Mouse (Mus musculus) MEL (cell line): ENCODE measurements around the gene Abca17. TPM values are rescaled to one million over a fixed set of nuclear protein-coding genes. Genes with fewer than 3 reads are reported as not detected.
A peak's percentile ranks its signal among the peaks of the same experiment; 100 is the strongest.

ENCODE experiments used
- DNase-seq: peaks from one replicate; pipeline ENCODE4 v3.0.0; 2011; ENCODE audit warnings: low read depth, low spot score
- H3K27ac ChIP-seq: 2 replicates; pipeline ENCODE4 v1.5.1; 2012; ENCODE audit warnings: low read depth, mild to moderate bottlenecking, control low read depth, low read length, moderate library complexity; ENCODE audit not compliant: control insufficient read depth
- H3K27me3 ChIP-seq, 2 experiments: fragments of 150-350 bp in 1 of 2; sonication (generic) in 1 of 2; 2 replicates each; pipeline ENCODE4 v1.6.1; 2012; ENCODE audit warnings: low read length in 2 of 2, mild to moderate bottlenecking in 2 of 2, improper control_type of control experiment in 1 of 2, moderate library complexity in 1 of 2; ENCODE audit not compliant: insufficient read depth in 2 of 2, control insufficient read depth in 1 of 2
- H3K36me3 ChIP-seq, 2 experiments: 2 replicates each; pipeline ENCODE4 v1.6.1; 2012 to 2014; ENCODE audit warnings: low read length in 2 of 2, improper control_type of control experiment in 1 of 2, inconsistent platforms in 1 of 2, mild to moderate bottlenecking in 1 of 2; ENCODE audit not compliant: insufficient read depth in 2 of 2, control insufficient read depth in 1 of 2
- H3K4me1 ChIP-seq, 2 experiments: fragments of 150-350 bp in 1 of 2; sonication (generic) in 1 of 2; 2 replicates each; pipeline ENCODE4 v1.6.1; 2012; ENCODE audit warnings: low read length in 2 of 2, improper control_type of control experiment in 1 of 2, mild to moderate bottlenecking in 1 of 2; ENCODE audit not compliant: insufficient read depth in 2 of 2, control insufficient read depth in 1 of 2
- H3K4me3 ChIP-seq, 2 experiments: fragments of 150-350 bp in 1 of 2; sonication (generic) in 1 of 2; 2 replicates each; pipeline ENCODE4 v1.5.1; 2012; ENCODE audit warnings: low read depth in 2 of 2, low read length in 2 of 2, mild to moderate bottlenecking in 2 of 2, moderate library complexity in 2 of 2, control low read depth in 1 of 2, improper control_type of control experiment in 1 of 2; ENCODE audit not compliant: control insufficient read depth in 1 of 2, insufficient read depth in 1 of 2
- H3K79me2 ChIP-seq: 2 replicates; pipeline ENCODE4 v1.6.1; 2012; ENCODE audit warnings: mild to moderate bottlenecking, low read length, moderate library complexity; ENCODE audit not compliant: control insufficient read depth, poor library complexity, insufficient read depth
- H3K9ac ChIP-seq: 2 replicates; pipeline ENCODE4 v1.6.1; 2012; ENCODE audit warnings: low read depth, mild to moderate bottlenecking, control low read depth, low read length, moderate library complexity; ENCODE audit not compliant: control insufficient read depth, poor library complexity, severe bottlenecking
- H3K9me3 ChIP-seq: fragments of 150-350 bp; sonication (generic); replicated peaks from 2 replicates; pipeline ENCODE4 v1.6.1; 2012; ENCODE audit warnings: mild to moderate bottlenecking, low read length, improper control_type of control experiment, moderate library complexity; ENCODE audit not compliant: insufficient read depth
- CHD1 ChIP-seq: IDR thresholded peaks from 2 replicates; pipeline ENCODE4 v1.6.1; 2012; ENCODE audit warnings: low read depth, mild to moderate bottlenecking, inconsistent platforms, low read length, improper control_type of control experiment
- CTCF ChIP-seq, 3 experiments: IDR thresholded peaks in 2 of 3; conservative IDR thresholded peaks in 1 of 3; 2 replicates each; pipeline ENCODE4 v1.5.1; 2011 to 2012; ENCODE audit warnings: low read length in 3 of 3, low read depth in 2 of 3, mild to moderate bottlenecking in 2 of 3, improper control_type of control experiment in 1 of 3, inconsistent platforms in 1 of 3, mixed read lengths in 1 of 3, moderate library complexity in 1 of 3; ENCODE audit not compliant: control insufficient read depth in 1 of 3, insufficient read depth in 1 of 3, poor library complexity in 1 of 3, severe bottlenecking in 1 of 3
- ELF1 ChIP-seq: IDR thresholded peaks from 2 replicates; pipeline ENCODE4 v1.6.1; 2014; ENCODE audit warnings: low read depth, mild to moderate bottlenecking, inconsistent platforms, low read length, improper control_type of control experiment, moderate library complexity
- EP300 ChIP-seq, 2 experiments: IDR thresholded peaks; 2 replicates each; pipeline ENCODE4 v1.6.1; 2011; ENCODE audit warnings: improper control_type of control experiment in 2 of 2, low read length in 2 of 2, low read depth in 1 of 2, mild to moderate bottlenecking in 1 of 2
- HCFC1 ChIP-seq: IDR thresholded peaks from 2 replicates; pipeline ENCODE4 v1.6.1; 2012; ENCODE audit warnings: low read depth, mild to moderate bottlenecking, inconsistent platforms, low read length, improper control_type of control experiment, moderate library complexity
- KAT2A ChIP-seq: conservative IDR thresholded peaks from 2 replicates; pipeline ENCODE4 v1.6.1; 2012; ENCODE audit warnings: low read depth, low read length, improper control_type of control experiment, inconsistent platforms
- MAZ ChIP-seq: IDR thresholded peaks from 2 replicates; pipeline ENCODE4 v1.6.1; 2012; ENCODE audit warnings: low read depth, mild to moderate bottlenecking, inconsistent platforms, low read length, improper control_type of control experiment
- MXI1 ChIP-seq: IDR thresholded peaks from 2 replicates; pipeline ENCODE4 v1.6.1; 2011; ENCODE audit warnings: mild to moderate bottlenecking, low read depth, low read length, improper control_type of control experiment
- MYB ChIP-seq: IDR thresholded peaks from 2 replicates; pipeline ENCODE4 v1.6.1; 2011; ENCODE audit warnings: mild to moderate bottlenecking, low read depth, low read length, improper control_type of control experiment
- MYC ChIP-seq: IDR thresholded peaks from 2 replicates; pipeline ENCODE4 v1.6.1; 2011; ENCODE audit warnings: low read depth, mild to moderate bottlenecking, low read length, improper control_type of control experiment, moderate library complexity
- POLR2A ChIP-seq, 2 experiments: IDR thresholded peaks; 2 replicates each; pipeline ENCODE4 v1.6.1; 2011 to 2012; ENCODE audit warnings: low read length in 2 of 2, mild to moderate bottlenecking in 2 of 2, control low read depth in 1 of 2, improper control_type of control experiment in 1 of 2, low read depth in 1 of 2, moderate library complexity in 1 of 2; ENCODE audit not compliant: control insufficient read depth in 1 of 2, insufficient read depth in 1 of 2, poor library complexity in 1 of 2
- POLR2AphosphoS5 ChIP-seq: IDR thresholded peaks from 2 replicates; pipeline ENCODE4 v1.6.1; 2012; ENCODE audit warnings: low read depth, borderline replicate concordance, mild to moderate bottlenecking, inconsistent platforms, low read length, moderate library complexity, mixed read lengths
- RAD21 ChIP-seq: IDR thresholded peaks from 2 replicates; pipeline ENCODE4 v1.6.1; 2011; ENCODE audit warnings: mild to moderate bottlenecking, low read depth, low read length, improper control_type of control experiment
- TAL1 ChIP-seq: IDR thresholded peaks from 2 replicates; pipeline ENCODE4 v1.6.1; 2012; ENCODE audit warnings: mild to moderate bottlenecking, inconsistent platforms, low read length, moderate library complexity, mixed read lengths
- TBP ChIP-seq: IDR thresholded peaks from 2 replicates; pipeline ENCODE4 v1.8.0; 2011; ENCODE audit warnings: low read depth, low read length, improper control_type of control experiment
- UBTF ChIP-seq: IDR thresholded peaks from 2 replicates; pipeline ENCODE4 v1.6.1; 2012; ENCODE audit warnings: low read depth, mild to moderate bottlenecking, inconsistent platforms, low read length, improper control_type of control experiment, moderate library complexity, borderline replicate concordance; ENCODE audit not compliant: insufficient read depth
- USF2 ChIP-seq, 2 experiments: IDR thresholded peaks; 2 replicates each; pipeline ENCODE4 v1.6.1; 2011 to 2012; ENCODE audit warnings: improper control_type of control experiment in 2 of 2, low read length in 2 of 2, borderline replicate concordance in 1 of 2, inconsistent platforms in 1 of 2, low read depth in 1 of 2, mild to moderate bottlenecking in 1 of 2; ENCODE audit not compliant: insufficient read depth in 1 of 2
- polyA plus RNA-seq, 2 experiments: library from polyadenylated mRNA; stranded (reverse) in 1 of 2; unstranded in 1 of 2; fragments of >175 nt in 1 of 2; fragments of >200 nt in 1 of 2; gene quantifications; 2 replicates each; pipeline versions ENCODE4 v1.2.1 to v1.2.4; 2012; ENCODE audit warnings: low replicate concordance in 2 of 2, low read depth in 1 of 2; ENCODE audit not compliant: insufficient read length in 2 of 2, insufficient read depth in 1 of 2, missing spikeins in 1 of 2
- total RNA-seq: library from RNA; depleted of rRNA; stranded (reverse); fragments of 300-350 nt; gene quantifications from 2 replicates; pipeline ENCODE4 v1.2.3, GENCODE M21; 2012

Gene Abca17
- total and polyA plus RNA-seq, 3 experiments: 0.03 to 0.04 TPM; not detected in 1

- peak; percentile 68 for DNase-seq
- Histone ChIP-seq H3K27me3 (no peaks in the 10 kb centered on the region), H3K9me3 (no peaks in the 10 kb centered on the region), H3K4me1 (peaks cover 5 to 15% of the 10 kb centered on the region in 2 experiments), H3K4me3 (no peak overlapping the region), H3K27ac (no peak overlapping the region), H3K36me3 (peaks cover 0 to 10% of the 10 kb centered on the region in 2 experiments; a peak in 2 of 4 replicates), H3K79me2 (peaks cover 18% of the 10 kb centered on the region), H3K9ac (no peak overlapping the region)
- TF ChIP-seq RAD21 (no peak), HCFC1 (no peak), MXI1 (no peak), EP300 (IDR thresholded peaks at IDR 0.05; ENCODE audit: low read depth in 1 of 2, low read length in 2 of 2) (0 out of 4 replicates have a peak, but pooled peaks of 1 of the 2 experiments have one; percentile 5), TBP (no peak), CTCF (IDR thresholded peaks at IDR 0.05 in 2 of 3, conservative IDR thresholded peaks at IDR 0.05 in 1 of 3; ENCODE audit: control insufficient read depth in 1 of 3, insufficient read depth in 1 of 3, low read depth in 2 of 3, low read length in 3 of 3, poor library complexity in 1 of 3, severe bottlenecking in 1 of 3) (no peak), UBTF (no peak), POLR2A (IDR thresholded peaks at IDR 0.05; ENCODE audit: control insufficient read depth in 1 of 2, insufficient read depth in 1 of 2, low read depth in 1 of 2, low read length in 2 of 2, poor library complexity in 1 of 2) (no peak), CHD1 (no peak)
Measured at GRCm38 (mm10) chr17:24349176-24349575, 1.7 kb downstream of the Abca17 start.

GRCm38 (mm10) chr17:24346831-24347230 lies 4.0 kb downstream of the Abca17 start:
- peaks cover 0 to 4% of the 10 kb centered on the region in 2 experiments; a peak in 1 of 4 replicates for H3K4me1 ChIP-seq
- H3K4me3 ChIP-seq: no peak overlapping the region
- TF ChIP-seq KAT2A (no peak), MYB (no peak), EP300 (IDR thresholded peaks at IDR 0.05; ENCODE audit: low read depth in 1 of 2, low read length in 2 of 2) (no peak), USF2 (IDR thresholded peaks at IDR 0.05; ENCODE audit: borderline replicate concordance in 1 of 2, insufficient read depth in 1 of 2, low read depth in 1 of 2, low read length in 2 of 2) (no peak), ELF1 (no peak)
- no peaks in the 10 kb centered on the region for H3K27me3 ChIP-seq
- no peaks in the 10 kb centered on the region for H3K36me3 ChIP-seq
- H3K9me3 ChIP-seq: no peaks in the 10 kb centered on the region
- no peak overlapping the region for H3K9ac ChIP-seq
- H3K79me2 ChIP-seq: no peaks in the 10 kb centered on the region; the same call in 1 of the 2 replicates
- no peak for DNase-seq
- H3K27ac ChIP-seq: no peak overlapping the region

GRCm38 (mm10) chr17:24344672-24345071 lies 6.2 kb downstream of the Abca17 start:
- Histone ChIP-seq H3K27me3 (no peaks in the 10 kb centered on the region), H3K4me1 (no peaks in the 10 kb centered on the region; a peak in 1 of 4 replicates), H3K4me3 (no peak overlapping the region), H3K9ac (no peak overlapping the region), H3K27ac (no peak overlapping the region), H3K36me3 (no peaks in the 10 kb centered on the region), H3K79me2 (no peaks in the 10 kb centered on the region), H3K9me3 (no peaks in the 10 kb centered on the region)
- TF ChIP-seq POLR2AphosphoS5 (no peak), MYC (no peak), TAL1 (no peak), MAZ (no peak), HCFC1 (no peak), RAD21 (no peak)
- no peak for DNase-seq
